Mouse (Mus musculus) left cerebral cortex, postnatal 10 days (tissue): ENCODE measurements around the gene Rdh1. TPM values are rescaled to one million over a fixed set of nuclear protein-coding genes. Genes with fewer than 3 reads are reported as not detected.
"Not testable (repeated sequence)": the region's sequence is repeated elsewhere in the genome, so short reads cannot be mapped to it uniquely, and the experiment has no call there.

Experiments used
- DNase-seq, 2 experiments: peaks; one replicate each; pipeline ENCODE4 v3.0.0; 2021 to 2022; ENCODE audit warnings: low spot score in 2 of 2, mixed read lengths in 1 of 2; ENCODE audit errors: extremely low spot score in 1 of 2
- intact Hi-C: fragments of 180-260 bp; cut with DNase I; formaldehyde crosslinking; loops from one replicate; pipeline ENCODE4 v1.15.1; 2025
- total RNA-seq, 2 experiments: library from RNA; stranded (reverse); gene quantifications; 2 replicates each; pipeline ENCODE4 v1.2.3; 2021

Gene Rdh1
- total RNA-seq, 2 experiments from 2014 or later, result 0.19 to 0.28 TPM

DNA sequence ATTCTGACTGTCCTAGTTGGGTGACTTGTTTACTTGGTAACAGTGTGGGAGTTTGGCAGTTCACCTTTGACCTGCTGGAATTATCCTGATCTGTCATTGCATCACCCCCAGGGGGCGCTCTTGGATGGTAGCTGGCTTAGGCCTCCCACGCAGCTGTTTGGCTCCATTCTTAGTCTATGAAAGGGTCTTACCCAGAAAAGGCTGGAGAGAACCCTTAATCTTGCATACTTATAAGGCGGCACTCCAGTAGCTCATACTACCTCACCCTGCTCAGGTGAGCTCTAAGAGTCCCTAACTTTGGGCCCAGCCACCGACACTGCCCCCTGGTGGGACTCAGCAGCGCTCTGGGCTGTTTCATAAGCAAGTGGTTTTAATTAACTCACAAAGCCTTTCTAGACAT lies 14.9 kb upstream of the Rdh1 start:
- peak in 1 of 2 experiments; percentile 69 for DNase-seq
- intact Hi-C loops, result loop anchor here (5.0 kb wide), 1 partner anchor 193 kb away; no protein-coding TSS in a partner anchor

DNA sequence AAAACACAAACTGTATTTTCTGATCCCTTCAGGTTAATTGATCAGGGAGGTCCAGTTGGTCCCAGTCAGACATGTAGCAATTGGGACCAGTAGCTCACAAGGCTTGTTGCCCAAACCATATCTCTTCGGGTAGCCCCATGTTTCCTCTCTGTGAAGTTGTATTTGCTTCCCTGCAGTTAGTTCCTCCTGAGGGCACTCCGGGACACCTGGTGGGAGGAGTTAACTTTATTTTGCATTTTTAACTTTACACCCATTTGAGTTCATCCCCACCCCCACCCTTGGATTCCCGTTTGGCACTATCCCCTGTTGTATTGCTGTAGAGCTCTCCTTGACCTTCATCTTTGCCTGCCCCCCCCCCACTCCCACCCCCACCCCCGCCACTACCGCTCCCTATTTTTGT lies 13.6 kb upstream of the Rdh1 start:
- DNase-seq, result no peak
- intact Hi-C loops, result loop anchor here (5.0 kb wide), 1 partner anchor 191 kb away; no protein-coding TSS in a partner anchor

DNA sequence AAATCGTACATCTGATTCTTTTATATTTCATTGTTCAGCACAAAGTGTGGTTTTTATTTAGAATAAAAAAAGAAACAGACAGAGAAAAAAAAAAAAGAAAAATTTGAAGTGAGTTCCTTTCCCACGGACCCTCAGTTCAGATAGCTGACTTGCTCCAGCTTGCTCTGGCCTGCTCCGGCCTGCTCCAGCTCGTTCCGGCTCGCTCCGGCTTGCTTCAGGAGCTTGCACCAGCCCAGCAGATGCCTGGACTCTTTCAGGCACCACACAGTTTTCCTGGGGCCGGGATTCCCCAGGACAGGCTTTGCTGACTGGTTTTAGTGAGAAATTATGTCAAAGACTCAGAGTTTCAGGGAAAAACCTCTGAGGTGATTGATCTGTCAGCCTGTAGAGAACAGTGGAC lies 12.3 kb upstream of the Rdh1 start:
- DNase-seq, result no peak
- intact Hi-C loops, result loop anchor here (5.0 kb wide), 1 partner anchor 190 kb away; no protein-coding TSS in a partner anchor

DNA sequence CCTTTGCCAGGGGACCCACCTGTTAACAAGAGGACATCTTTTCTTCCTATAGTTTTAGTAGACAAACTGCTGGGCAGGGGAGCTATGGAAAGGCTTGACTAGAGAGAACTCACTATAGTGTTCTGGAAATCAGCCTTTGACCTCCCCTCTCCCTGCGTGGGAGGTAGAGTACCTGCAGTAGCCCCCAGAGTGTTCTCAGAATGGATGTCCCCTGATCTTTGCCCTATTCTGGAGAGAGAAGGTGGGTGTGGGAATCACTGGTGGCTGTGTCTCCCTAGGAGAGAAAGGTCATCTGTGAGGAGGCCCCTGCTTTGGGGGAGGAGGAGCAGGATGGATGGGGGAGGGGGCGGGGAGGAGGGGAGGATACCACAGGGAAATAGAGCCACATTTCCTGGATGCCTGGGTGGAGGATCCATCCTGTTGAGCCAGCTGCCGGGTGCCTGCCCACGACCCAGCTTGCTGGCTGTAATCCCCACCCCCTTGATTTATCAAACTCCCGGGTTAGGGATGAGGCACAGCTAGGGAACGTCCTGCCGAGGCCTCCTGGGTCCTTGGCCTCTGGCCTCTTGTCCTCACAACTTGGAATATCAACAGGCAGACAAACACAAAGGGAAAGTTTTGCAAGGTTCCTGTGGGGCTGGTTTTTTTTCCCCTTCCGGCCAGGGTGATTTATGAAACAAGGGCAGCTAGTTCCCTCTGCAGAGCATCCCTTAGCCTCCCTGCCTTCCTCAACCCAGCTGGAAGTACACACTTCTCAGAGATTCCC lies 10.5 kb upstream of the Rdh1 start:
- intact Hi-C loops, result loop anchor here (5.0 kb wide), 1 partner anchor 188 kb away; no protein-coding TSS in a partner anchor
- DNase-seq, result peak in 1 of 2 experiments; percentile 55

DNA sequence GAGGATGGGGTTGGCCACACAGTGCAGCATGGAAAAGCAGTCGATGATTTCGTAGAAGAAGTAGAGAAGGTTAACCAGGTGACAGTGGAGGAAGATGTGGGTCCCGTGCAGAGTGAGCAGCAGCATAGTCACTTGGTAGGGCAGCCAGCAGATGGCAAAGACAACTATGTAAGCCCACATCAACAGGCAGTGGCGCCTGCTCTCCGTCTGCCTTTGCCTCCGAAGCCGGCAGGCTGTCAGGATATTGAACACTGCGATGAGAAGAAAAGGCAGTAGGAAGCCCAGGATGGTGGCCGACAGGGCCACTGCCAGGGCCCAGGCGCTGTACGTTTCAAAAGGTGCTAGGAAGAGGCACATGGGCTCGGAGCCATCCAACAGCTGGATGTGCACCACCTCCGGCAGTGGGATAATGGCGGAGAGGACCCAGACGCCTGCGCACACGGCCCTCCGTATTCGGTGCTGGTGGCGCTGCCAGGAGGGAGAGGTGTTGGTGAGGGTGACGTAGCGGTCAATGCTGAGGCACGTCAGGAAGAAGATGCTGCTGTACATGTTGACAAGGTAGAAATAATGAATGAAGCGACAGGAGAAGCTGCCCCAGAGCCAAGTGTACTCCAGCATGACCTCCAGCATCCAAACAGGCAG lies 9.3 kb upstream of the Rdh1 start:
- intact Hi-C loops, result no loop called here
- DNase-seq, result peak in 1 of 2 experiments; percentile 31

DNA sequence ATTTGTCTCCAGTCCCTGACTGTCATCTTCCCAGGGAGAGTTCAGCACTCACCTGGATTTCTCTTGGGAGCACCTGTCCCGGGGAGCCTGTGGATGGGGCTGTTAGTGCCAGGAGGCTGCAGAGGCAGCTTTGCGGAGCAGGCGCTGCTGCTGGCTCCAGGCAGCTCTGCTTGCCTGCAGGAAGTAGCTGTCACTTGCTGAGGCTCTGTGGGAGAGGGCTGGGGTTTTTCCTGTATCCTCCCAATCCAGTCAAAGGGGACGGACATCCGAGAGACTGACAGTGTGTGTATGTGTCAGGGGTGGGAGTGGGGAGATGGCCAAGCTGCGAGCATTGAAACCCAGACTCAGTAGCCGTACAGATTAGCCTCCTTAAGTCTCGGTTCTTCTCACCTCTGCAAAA lies 8.0 kb upstream of the Rdh1 start, which contains the start of gene Gpr182:
Gene Gpr182, minus strand, starts transcription at position 185 of the 400 bp plus-strand sequence.
- intact Hi-C loops, result no loop called here
- DNase-seq, result peak in 1 of 2 experiments; percentile 39

DNA sequence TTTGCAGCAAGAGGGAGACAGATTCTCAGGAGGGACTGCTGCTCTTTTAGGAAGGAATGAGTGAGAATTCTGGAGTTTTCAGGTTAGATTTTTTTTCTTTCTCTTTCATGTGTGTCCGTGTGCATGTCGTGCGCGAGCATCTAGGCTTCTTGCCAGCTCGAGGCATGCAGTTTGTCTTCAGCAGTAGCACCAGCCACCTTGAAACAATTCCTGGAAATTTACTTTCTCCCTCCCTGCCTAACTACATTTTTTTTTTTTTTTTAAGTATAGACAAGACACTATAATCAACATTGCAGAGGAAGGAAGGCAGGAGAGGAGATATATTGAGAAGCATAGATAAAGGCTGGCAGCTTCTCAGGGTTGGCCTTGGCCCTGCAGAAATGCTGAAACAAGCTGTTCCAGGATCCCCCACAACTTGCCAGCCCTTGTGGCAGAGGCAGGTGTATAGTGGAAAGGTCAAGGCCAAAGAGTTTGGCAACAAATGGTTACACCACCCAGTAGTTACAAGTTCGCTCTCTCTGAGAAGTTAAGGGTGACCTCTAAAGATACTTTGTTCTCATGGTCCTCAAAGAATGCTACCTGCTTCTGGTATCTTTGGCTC lies 4.9 kb upstream of the Rdh1 start:
- intact Hi-C loops, result no loop called here

DNA sequence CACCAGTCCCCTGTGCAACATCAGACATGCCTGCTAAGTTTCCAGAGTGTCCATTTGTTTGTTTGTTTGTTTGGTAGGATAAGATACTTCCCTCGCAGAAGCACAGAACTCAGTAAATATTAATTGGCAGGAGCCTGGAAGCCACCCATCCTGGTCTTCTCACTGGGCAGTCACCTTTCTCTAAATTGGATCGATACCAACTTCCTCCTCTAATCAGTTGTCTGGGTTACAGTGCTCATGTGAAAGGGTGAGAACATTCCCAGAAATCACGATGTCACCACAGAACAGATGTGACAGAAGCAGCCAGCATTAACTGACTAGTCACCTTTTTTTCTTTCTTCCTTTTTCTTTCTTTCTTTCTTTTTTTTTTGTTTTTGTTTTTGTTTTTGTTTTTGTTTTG lies 4.3 kb upstream of the Rdh1 start:
- intact Hi-C loops, result no loop called here
- no peak for DNase-seq

More for the DNA sequence above, 4.9 kb upstream of the Rdh1 start:
- DNase-seq, result no peak

DNA sequence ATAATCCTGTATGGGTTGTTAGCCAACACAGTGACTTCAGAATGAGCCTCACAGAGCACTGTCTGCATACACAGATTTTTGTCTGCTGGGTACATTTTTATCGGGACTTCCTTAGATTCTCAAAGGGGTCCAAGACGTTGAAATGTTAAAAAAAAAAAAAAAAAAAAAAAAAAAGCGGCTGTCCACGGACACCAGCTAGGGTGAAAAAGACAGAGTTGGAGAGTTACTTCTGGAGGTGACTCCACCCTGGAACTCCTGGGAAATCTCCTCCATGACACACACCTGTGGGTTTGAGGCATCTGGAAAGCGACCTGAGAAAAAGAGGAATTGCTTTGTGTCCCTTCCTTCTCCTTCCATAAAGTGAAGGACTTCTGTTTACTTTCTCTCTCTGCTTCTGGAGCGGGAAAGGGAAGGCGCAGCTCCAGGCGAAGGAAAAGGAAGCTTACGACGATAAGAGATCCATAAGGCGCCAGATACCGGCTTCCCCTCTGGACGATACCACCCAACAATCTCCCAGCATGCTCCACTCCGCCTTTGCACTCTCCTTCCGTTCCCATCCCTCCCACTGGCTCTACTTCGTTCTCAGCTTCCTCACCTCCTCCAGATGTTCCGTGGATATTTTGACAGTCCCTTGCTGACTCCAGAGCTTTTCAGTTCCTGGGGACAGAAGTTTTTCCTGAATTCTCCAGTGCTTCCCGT lies 3.6 kb upstream of the Rdh1 start:
- DNase-seq, result no peak
- intact Hi-C loops, result no loop called here

DNA sequence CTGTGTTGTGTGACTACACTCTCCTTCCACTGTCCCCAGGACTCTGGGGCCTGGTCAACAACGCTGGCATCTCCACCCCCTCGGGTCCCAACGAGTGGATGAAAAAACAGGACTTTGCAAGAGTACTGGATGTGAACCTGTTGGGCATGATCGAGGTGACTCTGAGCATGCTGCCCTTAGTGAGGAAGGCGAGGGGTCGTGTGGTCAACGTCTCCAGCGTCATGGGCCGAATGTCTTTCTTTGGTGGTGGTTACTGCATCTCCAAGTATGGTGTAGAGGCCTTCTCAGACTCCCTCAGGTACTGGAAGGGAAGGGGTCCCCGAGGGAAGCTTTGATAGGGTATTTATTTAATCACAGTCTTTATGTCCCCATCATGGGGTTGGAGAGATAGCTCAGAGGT lies 3.4 kb downstream of the Rdh1 start:
- intact Hi-C loops, DNase-seq: not testable (repeated sequence)

DNA sequence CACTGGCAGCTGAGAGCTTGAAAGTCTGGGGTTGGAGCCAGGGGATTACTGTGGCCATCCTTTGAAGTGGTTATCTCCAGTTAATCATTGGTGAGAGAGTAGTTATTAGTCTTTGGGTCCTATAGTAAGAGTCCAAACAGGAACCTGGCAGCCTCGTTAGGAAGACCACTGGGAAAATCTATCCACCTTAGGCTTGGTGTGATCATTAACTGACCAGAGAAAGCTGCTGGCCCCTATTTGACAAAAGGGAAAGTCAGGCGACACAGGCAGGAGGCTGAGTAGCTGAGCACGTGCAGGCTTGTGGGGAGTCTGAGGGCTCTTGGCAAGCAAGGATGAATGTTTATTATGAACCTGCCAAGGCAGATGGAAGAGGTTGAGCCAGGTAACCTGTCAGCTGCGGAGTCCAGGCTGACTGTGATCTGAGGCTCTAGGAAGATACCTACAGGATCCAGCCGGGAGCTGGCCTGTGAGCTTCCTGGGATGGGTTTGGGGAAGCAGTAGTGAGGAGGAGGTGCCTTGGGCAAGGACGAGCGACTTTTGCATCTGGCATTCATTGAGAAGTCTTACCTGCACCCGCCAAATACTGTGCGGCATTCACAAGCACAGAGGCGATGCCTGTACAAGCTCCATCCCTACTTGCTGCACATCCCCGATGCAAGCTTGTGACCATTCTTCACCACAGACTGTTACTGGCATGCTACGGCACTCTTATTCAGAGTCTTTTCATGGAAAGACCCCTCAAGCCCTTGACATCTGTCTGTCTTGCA lies 4.6 kb downstream of the Rdh1 start:
- intact Hi-C loops, result no loop called here
- no peak for DNase-seq

DNA sequence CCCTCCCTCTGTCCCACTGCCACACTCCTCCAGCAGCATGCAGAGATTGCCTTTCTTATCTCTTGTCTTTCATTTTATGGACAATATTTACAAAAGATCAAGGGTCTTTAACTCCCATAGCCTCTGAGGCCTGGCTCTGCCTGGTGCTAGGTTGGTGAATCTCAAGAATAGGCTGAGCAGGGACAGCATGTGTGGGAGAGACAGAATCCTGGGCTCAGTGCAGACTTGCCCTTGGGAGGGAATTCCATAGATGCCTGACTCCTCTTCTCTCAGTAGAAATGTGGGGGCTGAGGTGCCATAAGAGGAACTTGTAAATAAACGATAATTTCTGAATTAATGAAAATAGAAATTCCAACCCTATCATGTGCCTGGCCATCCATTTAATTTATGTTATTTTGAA lies 7.0 kb downstream of the Rdh1 start:
- intact Hi-C loops, result no loop called here
- no peak for DNase-seq

DNA sequence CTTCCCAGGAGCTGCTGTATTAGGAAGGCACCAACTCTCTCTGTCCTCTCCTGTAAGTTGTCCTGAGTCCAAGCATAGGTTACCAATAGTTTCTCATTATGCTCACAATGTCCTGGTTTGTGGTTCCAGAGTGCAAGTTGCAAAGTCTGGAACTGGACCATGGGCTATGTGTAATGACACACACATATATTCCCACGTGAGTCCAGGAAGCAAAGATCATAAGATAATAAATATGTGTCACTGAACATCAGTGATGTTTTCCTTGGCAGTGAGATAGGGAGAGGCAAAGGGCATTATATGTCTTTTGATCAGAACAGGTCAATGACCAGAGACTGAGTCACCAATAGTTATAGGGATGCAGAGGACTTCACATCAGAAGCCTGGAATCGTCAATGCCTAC lies 16.5 kb downstream of the Rdh1 start, which contains the start of gene Rdh9:
Gene Rdh9, plus strand, starts transcription at position 376 of the 400 bp plus-strand sequence.
- DNase-seq, result no peak

DNA sequence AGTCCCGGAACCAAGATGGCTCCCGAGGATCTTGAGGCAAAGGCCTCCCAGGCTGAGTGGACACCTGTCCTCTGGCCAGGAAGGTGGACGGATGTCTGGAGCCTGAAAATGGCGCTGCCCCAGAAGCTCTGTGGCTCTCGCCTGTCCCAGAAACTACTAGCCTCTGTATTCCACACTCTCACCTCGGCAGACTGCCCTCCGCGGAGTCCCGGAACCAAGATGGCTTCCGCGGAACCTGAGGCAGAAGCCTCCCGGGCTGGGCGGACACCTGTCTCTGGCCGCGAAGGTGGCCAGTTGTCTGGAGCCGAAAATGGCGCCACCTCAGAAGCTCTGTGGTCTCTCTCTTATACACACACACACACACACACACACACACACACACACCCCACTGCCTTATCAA lies 22.8 kb downstream of the Rdh1 start:
- DNase-seq, intact Hi-C loops: not testable (repeated sequence)

More for the DNA sequence above, 16.5 kb downstream of the Rdh1 start, which contains the start of gene Rdh9:
- intact Hi-C loops, result no loop called here

DNA sequence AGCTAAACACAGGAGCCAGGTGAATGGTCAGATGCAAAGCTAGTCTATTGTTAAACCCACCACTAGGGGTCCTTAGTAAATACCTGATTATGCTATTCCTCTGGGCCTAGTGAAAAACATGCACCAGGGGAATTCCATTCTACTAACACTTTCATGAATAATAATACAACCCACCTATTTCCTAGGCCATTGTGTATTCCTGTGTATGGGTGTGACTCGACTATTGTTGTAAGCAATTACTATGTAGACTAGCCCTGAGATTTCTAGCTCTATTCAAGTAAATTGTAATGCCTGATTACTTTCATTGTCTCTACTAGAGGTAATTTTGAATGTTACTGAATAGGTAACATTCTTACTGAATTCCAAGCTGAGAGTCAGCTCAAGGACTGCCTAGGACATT lies 25.9 kb downstream of the Rdh1 start:
- DNase-seq, intact Hi-C loops: not testable (repeated sequence)

DNA sequence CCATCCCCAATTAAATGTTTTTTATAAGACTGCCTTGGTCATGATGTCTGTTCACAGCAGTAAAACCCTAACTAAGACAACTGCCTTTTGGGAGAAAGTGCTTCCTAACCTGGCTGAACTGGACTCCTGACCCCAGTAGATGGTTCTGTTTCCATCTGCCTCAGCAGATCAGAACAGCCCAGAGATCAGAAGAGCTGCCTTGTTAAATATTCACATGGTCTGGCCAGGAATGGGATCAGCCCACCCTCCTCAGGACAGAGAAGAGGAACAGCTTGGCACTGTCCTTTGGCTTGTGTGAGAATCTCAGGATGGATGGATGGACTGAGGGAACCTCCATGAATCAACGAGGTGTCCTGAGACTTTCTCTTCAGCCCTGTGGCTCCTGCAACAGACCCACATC lies 39.8 kb downstream of the Rdh1 start:
- no peak for DNase-seq
- intact Hi-C loops, result no loop called here

DNA sequence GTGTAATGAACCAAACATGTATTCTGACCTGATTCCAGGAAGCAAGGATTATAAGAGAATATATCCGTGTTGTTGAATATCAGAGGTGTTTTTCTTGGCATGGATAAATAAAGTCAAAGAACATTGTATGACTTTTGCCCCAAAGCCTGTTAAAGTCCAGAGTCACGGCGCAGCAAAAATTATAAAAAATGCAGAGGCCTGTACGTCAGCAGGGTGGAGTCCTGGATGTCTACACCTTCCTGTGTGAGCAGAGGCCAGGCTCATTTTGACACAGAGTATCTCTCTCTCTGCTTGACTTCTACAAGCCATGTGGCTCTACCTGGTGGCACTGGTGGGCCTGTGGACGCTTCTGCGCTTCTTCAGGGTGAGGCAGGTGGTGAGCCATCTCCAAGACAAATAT lies 41.4 kb downstream of the Rdh1 start, which contains the start of gene Rdh16:
Gene Rdh16, plus strand, starts transcription at position 262 of the 400 bp plus-strand sequence.
- DNase-seq, result no peak
- intact Hi-C loops, result no loop called here

DNA sequence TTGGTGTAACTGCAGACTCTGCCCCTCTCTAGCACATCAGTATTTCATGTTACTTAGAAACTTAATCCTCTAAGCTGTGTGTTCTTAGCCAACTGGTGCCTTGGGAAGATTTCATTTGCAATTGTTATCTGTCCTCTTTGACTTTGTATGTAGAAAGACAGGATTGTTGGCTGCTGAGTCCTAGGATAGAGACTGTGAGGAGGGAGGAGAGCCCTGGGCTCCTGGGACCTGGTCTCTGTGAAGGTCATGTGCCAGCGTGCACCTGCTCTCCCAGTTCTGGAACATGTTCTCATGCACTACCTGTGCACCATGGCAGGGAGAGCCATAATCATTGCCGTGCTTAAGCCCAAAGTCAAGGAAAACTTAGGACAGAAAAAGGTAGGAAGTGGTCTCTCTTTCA lies 42.1 kb downstream of the Rdh1 start:
- DNase-seq, result no peak
- intact Hi-C loops, result no loop called here
